Mouse (Mus musculus): ENCODE results near the gene Mctp1.
"Not testable (repeated sequence)": the region's sequence is repeated elsewhere in the genome, so short reads cannot be mapped to it uniquely, and the experiment has no call there.

Mctp1 gene

DNA sequence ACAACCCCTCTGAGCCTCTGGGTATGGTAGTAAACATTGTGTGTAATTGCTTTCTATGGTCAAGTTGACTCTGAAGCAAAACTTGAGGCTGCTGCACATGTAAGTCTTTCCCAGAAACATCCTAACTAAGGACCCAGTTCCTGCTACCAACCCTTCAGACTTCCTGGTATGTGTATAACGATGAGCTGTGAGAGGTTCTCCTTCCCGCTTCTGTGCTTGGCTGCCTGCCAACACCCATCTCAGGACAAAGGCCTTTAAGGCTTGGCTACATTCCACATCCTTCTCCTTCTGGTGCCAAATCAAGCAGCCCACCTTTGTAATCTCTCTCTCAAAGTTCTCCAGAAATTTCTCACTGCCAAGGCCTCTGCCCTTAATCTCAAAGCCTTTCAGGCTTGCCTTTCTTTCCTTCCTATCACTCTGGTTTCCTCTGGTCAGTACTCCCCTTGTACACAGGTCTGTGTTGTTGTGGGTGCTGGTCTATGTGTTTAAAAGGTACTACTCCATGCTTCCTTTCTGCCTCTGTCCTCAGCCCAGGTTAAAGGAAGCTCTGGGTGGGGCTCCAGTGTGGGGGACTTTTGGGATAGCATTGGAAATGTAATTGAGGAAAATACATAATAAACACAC lies 99.9 kb downstream of the Mctp1 start:
- no peak for DNase-seq

DNA sequence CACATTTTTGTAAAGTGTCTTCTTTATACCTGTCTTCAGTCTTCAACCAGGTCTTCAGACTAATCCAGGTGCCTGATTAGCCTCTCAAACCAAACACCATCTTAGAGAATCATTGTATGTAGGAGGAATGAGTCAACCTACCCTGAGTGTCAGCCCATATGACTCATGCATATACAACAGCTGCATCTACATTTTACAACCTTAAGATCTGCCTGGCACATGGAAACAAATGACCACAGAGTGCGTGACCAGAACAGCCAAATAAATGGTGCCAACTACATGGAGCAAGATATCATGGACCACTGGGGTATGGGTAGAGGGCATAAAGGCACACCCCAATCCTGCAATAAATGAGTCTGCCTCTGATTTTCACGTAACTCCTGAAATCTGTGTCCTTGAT lies 131.6 kb downstream of the Mctp1 start:
- DNase-seq = no peak

GRCm38 (mm10) chr13:76523170-76523569 lies 138.8 kb downstream of the Mctp1 start:
- DNase-seq = no peak

- no peak for DNase-seq
These were observed 143.0 kb downstream of the Mctp1 start for GRCm38 (mm10) chr13:76527326-76527725.

GRCm38 (mm10) chr13:76527751-76528150 lies 143.4 kb downstream of the Mctp1 start:
- no peak for DNase-seq

- no peak for DNase-seq
These were observed 145.6 kb downstream of the Mctp1 start for GRCm38 (mm10) chr13:76529915-76530314.

DNA sequence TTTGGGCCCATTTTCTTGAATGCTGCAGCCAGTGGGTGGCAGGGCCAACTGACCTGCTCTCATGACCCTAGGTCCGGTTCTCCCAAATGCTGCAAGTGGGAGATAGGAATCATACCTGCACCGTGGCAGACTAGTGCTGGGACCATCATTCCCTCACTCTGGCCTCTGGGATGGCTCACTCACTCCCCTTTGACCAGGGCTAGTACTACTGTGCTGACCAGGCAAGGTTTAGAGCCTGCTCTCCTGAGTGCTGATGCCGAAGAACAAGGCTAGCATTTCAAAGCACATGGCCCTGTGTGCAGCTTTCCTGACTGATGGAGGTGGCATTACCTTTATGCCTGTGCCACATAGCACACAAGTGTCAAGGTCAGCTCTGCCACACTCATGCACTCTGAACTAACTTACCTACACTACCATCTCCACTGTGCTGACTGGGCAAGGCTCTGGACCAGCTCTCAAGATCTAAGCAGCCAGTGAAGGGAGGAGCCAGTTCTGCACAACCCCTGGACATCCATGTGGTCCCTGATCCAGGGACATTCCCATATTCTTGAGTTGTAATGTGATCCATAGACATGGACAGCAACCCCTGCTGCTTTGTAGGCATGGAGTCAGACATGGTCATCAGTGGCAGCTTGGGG lies 146.7 kb downstream of the Mctp1 start:
- no peak for DNase-seq

GRCm38 (mm10) chr13:76547854-76548253 lies 163.5 kb downstream of the Mctp1 start:
- no peak for DNase-seq

GRCm38 (mm10) chr13:76560918-76561317 lies 176.6 kb downstream of the Mctp1 start:
- DNase-seq = no peak

GRCm38 (mm10) chr13:76561594-76561993 lies 177.3 kb downstream of the Mctp1 start:
- DNase-seq = no peak

GRCm38 (mm10) chr13:76564061-76564460 lies 179.7 kb downstream of the Mctp1 start:
- no peak for DNase-seq

DNA sequence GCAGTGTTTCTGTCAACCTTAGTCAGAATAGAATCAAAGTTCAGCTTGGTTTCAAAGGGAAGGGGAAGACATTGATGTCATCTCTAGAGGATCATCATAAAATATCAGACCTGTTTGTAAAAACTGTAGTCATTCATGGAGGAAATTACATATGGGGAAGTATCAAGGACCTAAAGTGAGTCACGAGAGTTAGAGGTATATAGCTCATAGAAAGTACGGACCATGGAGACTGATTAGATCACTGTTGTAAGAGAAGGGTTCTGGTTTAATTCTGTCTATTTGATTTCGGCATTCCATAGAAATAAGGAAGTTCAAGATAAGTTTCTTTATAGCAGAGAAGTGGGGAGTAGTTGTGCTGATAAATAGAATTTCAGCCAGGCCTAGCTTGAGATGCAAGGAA lies 181.7 kb downstream of the Mctp1 start:
- no peak for DNase-seq

DNA sequence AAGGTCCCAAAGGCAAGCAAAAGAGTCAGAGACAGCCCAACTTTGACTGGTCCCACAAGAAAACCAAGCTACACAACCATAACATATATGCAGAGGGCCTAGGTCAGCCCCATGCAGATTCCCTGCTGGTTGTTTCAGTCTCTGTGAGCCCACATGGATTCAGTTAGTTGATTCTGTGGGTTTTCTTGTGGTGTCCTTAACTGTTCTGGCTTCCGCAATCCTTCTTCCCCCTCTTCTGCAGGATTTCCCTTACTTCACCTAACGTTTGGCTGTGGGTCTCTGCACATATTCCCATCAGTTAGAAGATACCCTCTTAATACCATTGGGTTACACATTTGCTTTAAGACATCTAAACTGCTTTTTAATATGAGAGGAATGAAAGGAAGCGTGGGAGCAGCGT lies 183.1 kb downstream of the Mctp1 start:
- DNase-seq = no peak

DNA sequence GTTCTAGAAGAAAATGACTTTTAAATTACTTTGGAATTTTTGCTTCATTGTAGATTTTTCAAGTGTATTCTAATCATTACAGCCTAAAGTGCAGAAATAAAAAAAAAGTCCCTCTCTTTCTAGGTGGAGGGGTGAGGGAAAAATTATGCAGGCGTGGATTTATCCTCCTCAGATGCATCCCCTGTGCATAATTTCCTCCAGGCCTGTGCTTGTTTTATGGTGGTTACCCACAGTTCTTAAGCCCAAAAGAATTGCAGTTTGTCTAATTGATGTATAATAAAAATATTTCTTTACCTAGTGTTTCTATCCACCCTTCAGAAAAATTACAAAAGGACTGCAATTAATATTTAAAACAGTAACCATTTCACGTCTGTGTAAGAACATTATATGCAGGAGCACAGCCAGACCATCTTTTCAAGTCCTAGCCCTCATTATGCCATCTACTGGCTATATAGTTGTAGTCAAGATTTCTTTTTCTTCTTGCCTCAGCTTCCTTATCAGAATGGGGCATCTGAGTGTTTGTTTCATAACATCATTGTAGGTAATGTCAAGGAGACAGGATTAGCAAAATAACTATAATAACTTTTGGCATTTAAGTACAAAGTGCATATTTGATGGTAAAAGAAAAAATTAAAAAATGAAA lies 184.4 kb downstream of the Mctp1 start:
- no peak for DNase-seq

DNA sequence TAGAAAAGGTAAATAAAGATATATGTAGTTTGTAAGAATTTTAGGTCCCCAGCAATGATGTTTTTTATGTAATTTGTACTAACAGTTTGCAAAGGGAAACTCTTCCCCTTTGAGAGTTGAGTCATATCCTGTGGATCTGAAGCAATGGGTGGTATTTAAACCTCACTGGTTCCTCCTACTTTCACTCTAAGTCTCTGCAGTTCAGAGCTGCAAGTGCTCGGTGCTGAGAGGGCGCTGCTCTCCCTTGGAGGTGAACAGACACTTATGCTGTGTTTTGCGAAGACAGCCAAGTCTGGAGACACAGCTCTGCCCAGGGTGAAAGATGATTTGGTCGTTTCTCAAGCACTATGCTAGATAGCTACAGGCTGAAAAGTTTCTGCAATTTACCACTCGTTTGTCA lies 195.1 kb downstream of the Mctp1 start:
- peak; percentile 6 for DNase-seq

DNA sequence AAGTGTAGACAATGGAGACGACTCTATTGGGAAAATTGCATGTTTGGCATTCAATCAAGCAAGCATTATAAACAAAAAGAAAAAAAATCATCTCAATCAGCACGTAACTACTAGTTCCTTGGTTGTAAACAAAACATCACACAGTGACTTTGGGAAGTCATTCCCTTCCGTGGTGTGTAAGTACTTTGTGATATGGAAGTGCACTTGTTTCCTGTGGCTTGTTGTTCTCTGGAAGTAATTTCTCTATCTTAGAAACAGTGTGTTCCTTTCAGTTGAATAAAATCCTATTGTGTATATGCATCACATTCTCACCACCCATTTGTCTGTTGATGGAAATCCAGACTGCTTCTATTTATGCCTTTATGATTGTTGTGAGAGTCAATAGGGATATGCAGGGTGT lies 201.1 kb downstream of the Mctp1 start:
- DNase-seq = no peak

- DNase-seq = not testable (repeated sequence)
These were observed 206.4 kb downstream of the Mctp1 start for GRCm38 (mm10) chr13:76590709-76591108.

DNA sequence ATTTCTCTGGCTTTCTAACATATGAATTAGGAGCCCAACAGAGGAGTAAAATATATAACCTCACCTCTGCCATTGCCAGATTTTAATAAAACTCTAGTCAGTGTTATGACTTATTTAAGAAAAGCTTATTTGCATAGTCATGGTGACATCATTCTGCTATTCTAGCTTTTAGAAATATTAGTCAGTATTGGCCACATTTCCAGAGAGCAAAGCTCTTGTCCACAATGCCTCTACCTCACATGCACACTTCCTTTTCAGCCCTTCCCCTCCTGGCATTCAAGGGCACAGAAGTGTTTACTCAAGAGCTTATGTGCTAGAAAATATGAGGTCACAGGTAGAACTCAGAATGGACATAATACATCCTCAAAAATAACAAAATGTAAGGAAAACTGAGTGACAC lies 206.9 kb downstream of the Mctp1 start:
- no peak for DNase-seq

- DNase-seq = no peak
These were observed 207.4 kb downstream of the Mctp1 start for GRCm38 (mm10) chr13:76591692-76592091.

GRCm38 (mm10) chr13:76592908-76593307 lies 208.6 kb downstream of the Mctp1 start:
- no peak for DNase-seq

DNA sequence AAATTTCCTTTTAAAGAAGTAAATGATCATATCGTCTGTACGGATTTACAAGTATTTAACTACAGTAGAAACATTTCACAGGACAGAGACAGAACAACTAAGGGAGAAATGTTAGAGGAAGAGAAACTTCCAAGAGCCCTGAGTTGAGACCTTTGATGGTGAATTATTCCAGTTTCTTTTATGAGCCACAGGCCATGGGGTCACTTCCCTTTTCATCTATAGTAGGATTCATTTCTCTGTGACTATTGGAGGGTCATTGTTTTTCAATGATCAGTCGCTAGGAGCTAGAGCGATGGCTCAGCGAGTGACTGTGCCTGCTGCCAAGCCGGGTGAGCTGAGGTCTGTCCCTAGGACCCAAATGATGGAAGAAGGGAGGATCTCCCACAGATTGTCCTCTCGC lies 212.7 kb downstream of the Mctp1 start:
- no peak for DNase-seq

- no peak for DNase-seq
These were observed 225.1 kb downstream of the Mctp1 start for GRCm38 (mm10) chr13:76609425-76609824.

GRCm38 (mm10) chr13:76611499-76611898 lies 227.2 kb downstream of the Mctp1 start:
- DNase-seq = no peak

GRCm38 (mm10) chr13:76620111-76620510 lies 235.8 kb downstream of the Mctp1 start:
- no peak for DNase-seq

DNA sequence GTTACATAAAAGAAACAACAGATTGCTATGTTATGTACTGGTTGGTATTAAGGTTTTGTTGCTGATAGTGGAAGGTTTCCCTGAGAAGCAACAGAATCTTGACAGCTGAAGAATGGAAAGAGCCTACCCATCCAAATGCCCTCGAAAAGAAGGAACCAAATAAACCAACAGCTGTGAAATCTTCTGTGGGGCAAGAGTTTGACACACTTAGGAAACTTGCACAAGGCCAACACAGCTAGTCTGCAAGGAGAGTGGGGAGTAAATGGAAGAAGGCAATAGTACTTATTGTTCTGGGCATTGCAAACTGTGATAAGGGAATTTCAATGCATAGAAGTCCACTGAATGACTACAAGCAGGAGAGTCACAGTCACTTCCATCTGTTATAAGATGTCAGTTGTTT lies 236.2 kb downstream of the Mctp1 start:
- DNase-seq = no peak

Data from thymus, postnatal 14 days (tissue).